Comparison of ENCODE assay signal across 36 mouse cellular contexts in genomic region chr8:104698556-104698955, GRCm38 (mm10). TPM values are rescaled to one million over a fixed set of nuclear protein-coding genes. Genes with fewer than 3 reads are reported as not detected.
"Had no signal": no experiment of that assay in that cellular context is flagged by ENCODE, and none has a peak within 500 bp of the region (broad histone marks: within the 10 kb centered on the region; RNA-seq: fewer than 3 reads in every experiment).

No protein-coding gene starts in this region.

- H3K9ac ChIP-seq: limb, embryonic 12.5 days; limb, embryonic 13.5 days; limb, embryonic 15.5 days; liver, embryonic 12.5 days; liver, embryonic 13.5 days; liver, embryonic 14.5 days; liver, embryonic 15.5 days; liver, postnatal 0 days; lung, embryonic 14.5 days; lung, embryonic 15.5 days; midbrain, embryonic 12.5 days; midbrain, embryonic 13.5 days; midbrain, embryonic 15.5 days; neural tube, embryonic 12.5 days had no signal

- DNase-seq: left cerebral cortex, postnatal 4 days; liver; liver, embryonic 13.5 days; liver, postnatal 0 days; lung, adult 18-20 months; lung, adult 2 months; lung, embryonic 14.5 days; lung, postnatal 10 days; lung, postnatal 14 days; lung, postnatal 36 days; lung, postnatal 4 days; midbrain, embryonic 14.5 days had no signal

- H3K27me3 ChIP-seq: limb, embryonic 12.5 days; limb, embryonic 13.5 days; limb, embryonic 15.5 days; liver, embryonic 12.5 days; liver, embryonic 13.5 days; liver, embryonic 15.5 days; lung, embryonic 15.5 days; megakaryocyte, embryonic 14.5 days; midbrain, embryonic 12.5 days; midbrain, embryonic 13.5 days; midbrain, embryonic 15.5 days; neural tube, embryonic 12.5 days had no signal

- H3K4me3 ChIP-seq: limb, embryonic 10.5 days; limb, embryonic 12.5 days; limb, embryonic 13.5 days; limb, embryonic 15.5 days; liver, embryonic 12.5 days; liver, embryonic 13.5 days; liver, embryonic 15.5 days; lung, embryonic 15.5 days; megakaryocyte, embryonic 14.5 days; midbrain, embryonic 10.5 days; midbrain, embryonic 12.5 days; midbrain, embryonic 13.5 days; midbrain, embryonic 15.5 days; myocyte; neural tube, embryonic 12.5 days had no signal

- H3K4me1 ChIP-seq: limb, embryonic 10.5 days; limb, embryonic 12.5 days; limb, embryonic 13.5 days; limb, embryonic 15.5 days; liver, embryonic 12.5 days; liver, embryonic 13.5 days; liver, embryonic 15.5 days; lung, embryonic 15.5 days; megakaryocyte, embryonic 14.5 days; midbrain, embryonic 10.5 days; midbrain, embryonic 12.5 days; midbrain, embryonic 13.5 days; midbrain, embryonic 15.5 days; neural tube, embryonic 12.5 days had no signal

- H3K27ac ChIP-seq: limb, embryonic 10.5 days; limb, embryonic 12.5 days; limb, embryonic 13.5 days; limb, embryonic 15.5 days; liver, embryonic 12.5 days; liver, embryonic 13.5 days; liver, embryonic 14.5 days; liver, embryonic 15.5 days; lung, embryonic 15.5 days; macrophage; midbrain, embryonic 10.5 days; midbrain, embryonic 12.5 days; midbrain, embryonic 13.5 days; midbrain, embryonic 15.5 days; neural tube, embryonic 12.5 days had no signal

- H3K36me3 ChIP-seq: limb, embryonic 10.5 days; limb, embryonic 12.5 days; limb, embryonic 13.5 days; limb, embryonic 15.5 days; liver, embryonic 12.5 days; liver, embryonic 13.5 days; liver, embryonic 15.5 days; lung, embryonic 15.5 days; midbrain, embryonic 10.5 days; midbrain, embryonic 12.5 days; midbrain, embryonic 13.5 days; midbrain, embryonic 15.5 days; neural tube, embryonic 12.5 days had no signal

- H3K9me3 ChIP-seq: limb, embryonic 10.5 days; limb, embryonic 12.5 days; limb, embryonic 13.5 days; limb, embryonic 15.5 days; liver, embryonic 12.5 days; liver, embryonic 13.5 days; liver, embryonic 15.5 days; lung, embryonic 15.5 days; midbrain, embryonic 10.5 days; midbrain, embryonic 12.5 days; midbrain, embryonic 13.5 days; midbrain, embryonic 15.5 days; neural tube, embryonic 12.5 days had no signal

- H3K4me2 ChIP-seq: limb, embryonic 12.5 days; limb, embryonic 13.5 days; limb, embryonic 15.5 days; liver, embryonic 11.5 days; liver, embryonic 12.5 days; liver, embryonic 13.5 days; liver, embryonic 15.5 days; lung, embryonic 14.5 days; lung, embryonic 15.5 days; midbrain, embryonic 11.5 days; midbrain, embryonic 12.5 days; midbrain, embryonic 13.5 days; midbrain, embryonic 15.5 days; neural tube, embryonic 12.5 days had no signal

- ATAC-seq: liver, embryonic 12.5 days; liver, postnatal 0 days; lung, postnatal 0 days; midbrain, embryonic 13.5 days; midbrain, embryonic 15.5 days; midbrain, embryonic 16.5 days had no signal

RNA-seq across cellular contexts. Expression of gene Ces2a, which starts 35.2 kb away (rescaled TPM):
- polyA plus RNA-seq: limb, embryonic 10.5 days; limb, embryonic 11.5 days; limb, embryonic 12.5 days; limb, embryonic 13.5 days; limb, embryonic 15.5 days; lung, embryonic 14.5 days; lung, embryonic 15.5 days; lung, embryonic 16.5 days; macrophage; midbrain, embryonic 10.5 days; midbrain, embryonic 11.5 days; midbrain, embryonic 12.5 days; midbrain, embryonic 13.5 days; midbrain, embryonic 14.5 days; midbrain, embryonic 15.5 days; midbrain, embryonic 16.5 days; midbrain, postnatal 0 days; myocyte; neural tube, embryonic 11.5 days; neural tube, embryonic 12.5 days had no signal
